Mouse (Mus musculus) layer of hippocampus, postnatal 14 days (tissue): ENCODE measurements around the gene Gm20917. TPM values are rescaled to one million over a fixed set of nuclear protein-coding genes. Genes with fewer than 3 reads are reported as not detected.
"Not testable (repeated sequence)": the region's sequence is repeated elsewhere in the genome, so short reads cannot be mapped to it uniquely, and the experiment has no call there.

Experiments used
- DNase-seq, 2 experiments: peaks; one replicate each; pipeline ENCODE4 v3.0.0; 2021 to 2022; ENCODE audit warnings: low spot score in 2 of 2, mixed read lengths in 1 of 2
- long read RNA-seq, 2 experiments: library from polyadenylated mRNA; stranded (forward); transcript quantifications; one replicate each; pipeline ENCODE4 v2.0.0; 2021
- total RNA-seq, 2 experiments: library from RNA; stranded (reverse); gene quantifications; 2 replicates each; pipeline ENCODE4 v1.2.3; 2021

The Gm20917 gene
- not detected for total RNA-seq
- long read RNA-seq, experiment 1, result 0 reads
- long read RNA-seq, experiment 2, result 0 reads

DNA sequence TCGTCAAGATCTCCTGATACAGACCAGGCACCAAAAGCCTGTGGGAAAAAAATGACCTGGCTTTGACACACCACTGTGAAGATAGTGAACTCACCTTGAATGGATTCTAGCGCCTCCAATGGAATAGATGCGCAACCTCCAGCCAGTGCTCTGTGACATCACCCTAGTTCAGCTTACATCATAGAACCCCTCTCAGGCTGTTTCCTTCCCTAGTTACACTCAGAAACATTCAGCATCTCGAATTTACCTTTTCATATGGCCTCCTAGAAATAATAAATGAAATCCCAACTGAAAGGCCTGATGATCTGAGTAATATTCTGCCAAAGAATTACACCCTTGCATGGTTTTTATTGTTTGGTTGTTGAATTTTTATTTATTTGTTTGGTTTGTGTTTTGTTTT lies at the start of gene Gm20917:
Gm20917 (minus strand) TSS at position 101 of the 400 bp plus-strand sequence.
- DNase-seq, result not testable (repeated sequence)

Other genes with a start within 250 kb of the Gm20917 start
- gene Gm20916, start 168.4 kb upstream of the Gm20917 start, total RNA-seq, result not detected